In genomic region chr11:120629911-120630310, GRCm38 (mm10) we compare ENCODE assay signal across 1 mouse cellular context.
A peak's percentile ranks its signal among the peaks of the same experiment; 100 is the strongest.
TF ChIP-seq lines count a peak whose summit lies in the region.

No protein-coding gene starts in this region.

TF ChIP-seq in MEL, 35 proteins besides CTCF, POLR2A, EP300 and RAD21:
- TF ChIP-seq TAL1 (IDR thresholded peaks at IDR 0.05; ENCODE audit: low read length) (no peak), MEF2A (IDR thresholded peaks at IDR 0.05; ENCODE audit: extremely low read depth, insufficient replicate concordance, low read depth, low read length, poor library complexity, severe bottlenecking) (no peak), ELF1 (IDR thresholded peaks at IDR 0.05; ENCODE audit: low read depth, low read length) (0 out of 2 replicates have a peak, but pooled peaks have one; percentile 17), MAZ (IDR thresholded peaks at IDR 0.05; ENCODE audit: low read depth, low read length) (no peak), TBP (IDR thresholded peaks at IDR 0.05; ENCODE audit: low read depth, low read length) (no peak), TCF12 (IDR thresholded peaks at IDR 0.05; ENCODE audit: low read depth, low read length) (0 out of 2 replicates have a peak, but pooled peaks have one; percentile 21), MAFK (IDR thresholded peaks at IDR 0.05; ENCODE audit: borderline replicate concordance, low read depth, low read length) (peak; percentile 98), GABPA (IDR thresholded peaks at IDR 0.05; ENCODE audit: low read depth, low read length) (peak; percentile 96), POLR2AphosphoS5 (IDR thresholded peaks at IDR 0.05; ENCODE audit: borderline replicate concordance, low read depth, low read length) (no peak), RCOR1 (IDR thresholded peaks at IDR 0.05; ENCODE audit: low read depth, low read length) (no peak), USF2 (IDR thresholded peaks at IDR 0.05; ENCODE audit: borderline replicate concordance in 1 of 2, insufficient read depth in 1 of 2, low read depth in 1 of 2, low read length in 2 of 2) (no peak), KAT2A (conservative IDR thresholded peaks at IDR 0.05; ENCODE audit: low read depth, low read length) (no peak), ETS1 (IDR thresholded peaks at IDR 0.05; ENCODE audit: low read depth, low read length) (peak; percentile 27; the same call in 1 of the 2 replicates)
